Mouse (Mus musculus) kidney, embryonic 16.5 days (tissue): ENCODE measurements around the gene Apobr. TPM values are rescaled to one million over a fixed set of nuclear protein-coding genes. Genes with fewer than 3 reads are reported as not detected.

Experiments used
- ATAC-seq: fragments of 200-750 bp; cut with Nextera tagmentation; 2 replicates; pipeline ENCODE4 v1.8.0; 2017; ENCODE audit warnings: moderate TSS enrichment; ENCODE audit not compliant: low FRiP score, low TSS enrichment
- H3K27ac ChIP-seq: fragments of 300-500 bp; sonication (generic); 2 replicates; pipeline ENCODE4 v1.5.1; 2014; ENCODE audit warnings: low read length
- H3K27me3 ChIP-seq: fragments of 300-500 bp; sonication (generic); 2 replicates; pipeline ENCODE4 v1.6.1; 2014; ENCODE audit warnings: low read length, control low read depth, mixed read lengths; ENCODE audit not compliant: insufficient read depth
- H3K36me3 ChIP-seq: fragments of 300-500 bp; sonication (generic); 2 replicates; pipeline ENCODE4 v1.6.1; 2014; ENCODE audit warnings: low read length, control low read depth, mixed read lengths; ENCODE audit not compliant: insufficient read depth
- H3K4me1 ChIP-seq: fragments of 300-500 bp; sonication (generic); 2 replicates; pipeline ENCODE4 v1.6.1; 2014; ENCODE audit warnings: low read length, control low read depth, mixed read lengths; ENCODE audit not compliant: insufficient read depth
- H3K4me2 ChIP-seq: fragments of 300-500 bp; sonication (generic); replicated peaks from 2 replicates; pipeline ENCODE4 v1.6.1; 2014; ENCODE audit warnings: low read depth, low read length
- H3K4me3 ChIP-seq: fragments of 300-500 bp; sonication (generic); 2 replicates; pipeline ENCODE4 v1.5.1; 2014; ENCODE audit warnings: mild to moderate bottlenecking, low read length
- H3K9ac ChIP-seq: fragments of 300-500 bp; sonication (generic); replicated peaks from 2 replicates; pipeline ENCODE4 v1.6.1; 2014; ENCODE audit warnings: low read length
- H3K9me3 ChIP-seq: fragments of 300-500 bp; sonication (generic); 2 replicates; pipeline ENCODE4 v1.6.1; 2016; ENCODE audit warnings: low read length, control low read depth
- WGBS: fragments of 180-500 bp; shearing (Covaris S2); extraction: QIAGEN DNeasy Blood & Tissue Kit; methylation state at CpG from one replicate; pipeline ENCODE4 v1.1.7; 2014; 5-methylcytosine and 5-hydroxymethylcytosine counted together
- polyA plus RNA-seq: library from polyadenylated mRNA; unstranded; fragments of >200 nt; fragmentation: Nextera tagmentation; extraction: Ambion mirVana; gene quantifications from 2 replicates; pipeline ENCODE4 v1.2.1, GENCODE M21; 2015

Gene Apobr
- polyA plus RNA-seq = 0.96 and 1.1 TPM in 2 replicates

DNA sequence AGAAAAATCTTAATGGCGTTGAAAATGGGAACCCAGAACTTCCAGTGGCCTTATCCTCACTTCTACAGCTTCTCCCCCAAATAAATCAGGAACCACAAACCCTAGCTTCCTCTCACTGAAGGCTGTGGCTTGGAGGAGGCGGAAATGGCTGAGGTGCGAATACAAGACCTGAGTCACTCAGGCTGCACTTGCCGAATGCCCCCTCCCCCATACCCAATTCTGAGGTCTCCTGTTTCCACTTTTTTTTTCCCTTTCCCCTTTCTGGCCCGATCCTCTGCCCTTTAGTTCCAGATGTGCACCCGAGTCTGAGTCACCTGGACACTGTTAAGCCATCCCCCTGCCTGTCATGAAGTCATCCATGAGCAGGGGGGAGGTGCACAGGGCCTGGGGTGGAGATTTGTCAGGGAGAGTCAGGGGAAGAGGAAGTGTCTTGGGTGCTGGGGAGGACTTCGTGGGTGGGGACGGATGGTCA is at the start of gene Apobr:
Gene Apobr, plus strand, starts transcription at position 437 of the 472 bp plus-strand sequence.
- ATAC-seq = no peak
- no peaks in the 10 kb centered on the region for H3K9me3 ChIP-seq
- H3K4me2 ChIP-seq = peak within 1 kb of the TSS; percentile 69
- peaks cover 15% of the 10 kb centered on the region; the same call in 1 of the 2 replicates for H3K4me1 ChIP-seq
- no peaks in the 10 kb centered on the region for H3K27me3 ChIP-seq
- H3K4me3 ChIP-seq = peak within 1 kb of the TSS; percentile 52
- no peaks in the 10 kb centered on the region; the same call in 1 of the 2 replicates for H3K36me3 ChIP-seq
- peak within 1 kb of the TSS; percentile 62; the same call in 1 of the 2 replicates for H3K9ac ChIP-seq
- H3K27ac ChIP-seq = peak within 1 kb of the TSS; percentile 80; the same call in 1 of the 2 replicates
- 72% methylated on average over 8 of the region's 8 CpGs for WGBS

DNA sequence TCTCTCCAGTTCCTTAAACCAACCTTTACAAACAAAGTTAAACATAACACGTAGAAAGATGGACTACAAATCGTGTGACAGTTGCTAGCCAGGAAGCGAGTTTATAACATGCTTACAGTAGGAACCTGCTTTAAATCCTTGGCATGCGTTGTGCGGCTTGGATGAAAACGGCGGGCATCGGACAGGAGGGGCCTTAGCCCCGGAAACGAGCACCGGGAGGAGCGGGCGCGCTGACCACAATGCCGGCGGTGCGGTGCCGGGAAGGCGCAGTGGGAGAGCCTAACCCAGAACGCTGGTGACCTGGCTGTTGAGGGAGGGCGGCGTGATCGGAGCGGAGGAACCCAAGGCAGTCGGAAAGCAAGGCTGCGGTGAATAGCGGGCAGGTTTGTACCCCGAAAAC is 49.0 kb upstream of the Apobr start:
- H3K36me3 ChIP-seq = no peaks in the 10 kb centered on the region
- WGBS = under 1% methylated on average over 28 of the region's 28 CpGs

DNA sequence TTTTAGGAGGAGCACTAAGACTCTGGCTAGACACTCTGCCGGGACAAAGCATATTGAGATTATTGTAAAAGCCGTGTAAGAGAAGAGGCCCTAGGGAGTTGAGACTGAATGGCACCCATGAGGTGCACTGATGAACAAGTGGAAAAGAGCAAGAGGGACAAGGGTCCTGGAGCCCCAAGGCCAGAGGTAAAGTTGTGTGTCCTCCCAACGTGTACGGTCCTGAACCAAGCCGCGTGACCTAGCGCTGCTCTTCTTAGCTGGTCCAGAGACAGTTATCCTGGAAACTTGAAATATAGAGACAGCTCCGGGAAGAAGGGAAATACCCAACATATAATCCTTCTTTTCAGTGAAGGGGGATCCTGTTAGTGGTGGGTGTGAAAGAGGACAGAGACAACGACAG is 48.3 kb upstream of the Apobr start:
- no peaks in the 10 kb centered on the region for H3K9me3 ChIP-seq
- H3K27me3 ChIP-seq = peaks cover 11% of the 10 kb centered on the region
- no peaks in the 10 kb centered on the region for H3K36me3 ChIP-seq
- H3K27ac ChIP-seq = no peak overlapping the region
- H3K4me2 ChIP-seq = peak overlapping the region; percentile 86
- peak overlapping the region; percentile 66; the same call in 1 of the 2 replicates for H3K9ac ChIP-seq
- peak overlapping the region; percentile 55 for H3K4me3 ChIP-seq
- 55% methylated on average over 9 of the region's 9 CpGs for whole genome bisulfite sequencing
- 0 out of 2 replicates have a peak, but pooled peaks cover 4% of the 10 kb centered on the region for H3K4me1 ChIP-seq
- ATAC-seq = no peak

More for the DNA sequence above, 49.0 kb upstream of the Apobr start:
- H3K27ac ChIP-seq = no peak overlapping the region
- H3K9ac ChIP-seq = peak overlapping the region; percentile 66
- peaks cover 11% of the 10 kb centered on the region for H3K27me3 ChIP-seq
- 0 out of 2 replicates have a peak, but pooled peaks cover 4% of the 10 kb centered on the region for H3K4me1 ChIP-seq
- peak overlapping the region; percentile 86 for H3K4me2 ChIP-seq
- H3K9me3 ChIP-seq = no peaks in the 10 kb centered on the region
- ATAC-seq = no peak
- peak overlapping the region; percentile 55 for H3K4me3 ChIP-seq

DNA sequence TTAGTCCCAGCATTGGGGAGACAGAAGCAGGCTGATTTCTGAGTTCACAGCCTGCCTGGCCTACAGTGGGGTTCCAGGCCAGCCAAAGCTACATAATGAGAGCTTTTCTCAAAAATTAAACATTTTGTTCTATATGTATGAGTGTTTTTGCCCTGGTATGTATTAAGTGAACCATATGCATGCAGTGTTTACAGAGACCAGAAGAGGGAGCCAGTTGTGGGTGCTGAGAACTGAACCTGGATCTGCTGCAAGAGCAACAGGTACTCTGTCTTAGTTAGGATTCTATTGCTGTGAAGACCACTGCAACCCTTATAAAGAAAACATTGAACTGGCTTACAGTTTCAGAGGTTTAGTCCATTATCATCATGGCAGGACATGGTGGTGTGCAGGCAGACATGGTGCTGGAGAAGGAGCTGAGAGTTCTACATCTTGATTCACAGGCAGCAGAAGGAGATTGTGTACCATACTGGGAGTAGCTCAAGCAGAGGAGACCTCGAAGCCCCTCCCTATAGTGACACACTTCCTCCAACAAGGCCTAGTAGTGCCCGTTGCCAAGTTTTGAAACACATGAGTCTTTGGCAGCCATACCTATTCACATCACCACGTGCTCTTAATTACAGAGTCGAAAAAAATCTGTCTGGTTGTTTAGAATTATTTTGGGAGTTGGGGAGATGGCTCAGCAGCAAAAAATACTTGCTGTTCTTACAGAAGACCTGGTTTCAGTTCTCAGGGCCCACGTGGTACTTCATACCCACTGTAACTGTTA is 46.7 kb upstream of the Apobr start:
- WGBS = 75% methylated on average over 5 of the region's 5 CpGs
- Histone ChIP-seq H3K4me2 (no peak overlapping the region), H3K4me1 (0 out of 2 replicates have a peak, but pooled peaks cover 4% of the 10 kb centered on the region), H3K4me3 (no peak overlapping the region), H3K9me3 (no peaks in the 10 kb centered on the region), H3K36me3 (no peaks in the 10 kb centered on the region), H3K27me3 (peaks cover 11% of the 10 kb centered on the region), H3K9ac (no peak overlapping the region), H3K27ac (no peak overlapping the region)
- ATAC-seq = no peak

DNA sequence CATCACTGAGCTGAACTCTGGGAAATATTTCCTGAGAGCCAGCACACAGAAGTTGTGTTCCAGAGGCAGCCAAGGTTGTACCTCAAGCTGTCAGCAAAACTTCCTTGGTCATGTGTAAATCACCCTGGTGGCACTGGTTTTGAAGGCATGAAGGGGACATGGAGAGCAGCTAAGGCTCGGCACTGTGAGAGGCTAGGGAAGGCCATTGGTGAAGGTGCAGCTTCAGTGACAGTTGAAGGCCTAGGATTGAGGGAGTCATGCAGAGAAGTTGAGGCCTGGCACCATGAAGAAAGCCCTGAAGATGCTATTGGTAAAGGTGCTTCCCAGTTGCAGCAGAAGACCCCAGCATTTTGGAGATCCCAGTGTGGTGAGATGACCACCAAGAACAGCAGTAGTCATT is 43.1 kb upstream of the Apobr start:
- WGBS = 80% methylated on average over 1 of the region's 1 CpGs
- no peak overlapping the region for H3K4me3 ChIP-seq
- no peaks in the 10 kb centered on the region for H3K4me1 ChIP-seq
- ATAC-seq = no peak
- H3K4me2 ChIP-seq = no peak overlapping the region
- no peak overlapping the region for H3K9ac ChIP-seq
- H3K9me3 ChIP-seq = no peaks in the 10 kb centered on the region
- H3K27me3 ChIP-seq = peaks cover 5% of the 10 kb centered on the region
- H3K27ac ChIP-seq = no peak overlapping the region
- H3K36me3 ChIP-seq = peaks cover 16% of the 10 kb centered on the region

DNA sequence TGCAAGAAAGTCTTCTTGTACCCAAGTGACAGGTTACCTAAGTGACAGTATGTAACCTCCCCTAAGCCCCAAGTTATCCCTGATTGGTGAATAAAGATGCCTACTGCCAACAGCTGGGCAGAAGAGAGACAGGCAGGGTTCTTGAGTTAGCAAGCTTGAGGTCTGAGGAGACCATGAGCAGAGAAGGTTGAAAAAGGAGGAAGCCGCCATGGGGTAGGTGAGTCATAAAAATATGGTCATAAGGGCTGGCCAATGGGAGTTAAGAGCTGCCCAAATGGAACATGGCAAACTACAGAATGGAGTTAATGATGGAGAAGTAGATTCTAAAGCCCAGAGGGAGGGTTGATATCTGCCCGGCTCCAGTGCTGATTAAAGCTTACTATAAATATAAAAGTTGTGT is 39.1 kb upstream of the Apobr start:
- ATAC-seq = no peak
- Histone ChIP-seq H3K36me3 (peaks cover 40% of the 10 kb centered on the region), H3K4me2 (no peak overlapping the region), H3K4me1 (no peaks in the 10 kb centered on the region), H3K9me3 (no peaks in the 10 kb centered on the region), H3K4me3 (no peak overlapping the region), H3K27me3 (no peaks in the 10 kb centered on the region), H3K9ac (no peak overlapping the region), H3K27ac (no peak overlapping the region)
- 84% methylated on average over 2 of the region's 2 CpGs for WGBS

DNA sequence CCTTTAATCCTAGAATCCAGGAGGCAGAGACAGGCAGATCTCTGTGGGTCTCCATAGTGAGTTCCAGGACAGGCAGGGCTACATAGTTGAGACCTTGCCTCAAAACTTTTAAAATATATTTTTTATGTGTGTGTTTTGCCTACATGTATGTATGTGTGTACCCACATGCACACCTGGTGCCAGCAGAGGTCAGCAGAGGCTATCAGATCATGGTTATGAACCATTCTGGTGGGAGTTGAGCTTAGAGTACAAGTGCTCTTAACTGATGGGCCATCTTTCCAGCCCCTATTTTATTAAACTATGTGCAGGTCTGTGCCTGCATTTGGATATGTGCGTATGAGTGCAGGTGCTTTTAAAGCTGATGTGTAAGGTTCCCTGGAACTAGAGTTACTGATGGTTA is 29.9 kb upstream of the Apobr start:
- Histone ChIP-seq H3K27ac (no peak overlapping the region), H3K36me3 (peaks cover 90% of the 10 kb centered on the region), H3K27me3 (no peaks in the 10 kb centered on the region), H3K4me2 (no peak overlapping the region), H3K4me3 (no peak overlapping the region), H3K9me3 (no peaks in the 10 kb centered on the region), H3K9ac (no peak overlapping the region), H3K4me1 (no peaks in the 10 kb centered on the region)
- WGBS = 96% methylated on average over 1 of the region's 1 CpGs
- ATAC-seq = no peak

DNA sequence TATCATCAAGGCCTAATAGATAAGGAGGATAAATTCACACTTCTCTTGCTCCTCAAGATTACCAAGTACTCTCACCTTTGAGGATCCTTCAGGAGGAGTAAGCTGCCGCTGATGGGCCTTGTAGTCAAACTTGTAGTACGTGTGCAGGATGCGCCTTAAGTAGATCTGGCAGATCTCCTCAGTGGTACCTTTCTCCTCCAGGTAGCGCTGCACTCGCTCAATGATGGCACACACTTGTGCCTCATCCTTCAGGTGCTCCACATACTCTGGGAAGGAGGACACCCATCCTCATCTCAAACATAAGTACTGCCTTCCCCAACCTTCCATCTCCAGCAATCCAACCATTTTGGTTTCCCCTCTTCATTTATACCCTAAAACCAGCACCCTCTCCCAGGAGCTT is 28.1 kb upstream of the Apobr start:
- Histone ChIP-seq H3K9ac (no peak overlapping the region), H3K4me1 (no peaks in the 10 kb centered on the region), H3K36me3 (peaks cover 87% of the 10 kb centered on the region), H3K4me2 (no peak overlapping the region), H3K4me3 (no peak overlapping the region), H3K9me3 (no peaks in the 10 kb centered on the region), H3K27ac (no peak overlapping the region), H3K27me3 (no peaks in the 10 kb centered on the region)
- 90% methylated on average over 5 of the region's 5 CpGs for WGBS
- no peak for ATAC-seq

DNA sequence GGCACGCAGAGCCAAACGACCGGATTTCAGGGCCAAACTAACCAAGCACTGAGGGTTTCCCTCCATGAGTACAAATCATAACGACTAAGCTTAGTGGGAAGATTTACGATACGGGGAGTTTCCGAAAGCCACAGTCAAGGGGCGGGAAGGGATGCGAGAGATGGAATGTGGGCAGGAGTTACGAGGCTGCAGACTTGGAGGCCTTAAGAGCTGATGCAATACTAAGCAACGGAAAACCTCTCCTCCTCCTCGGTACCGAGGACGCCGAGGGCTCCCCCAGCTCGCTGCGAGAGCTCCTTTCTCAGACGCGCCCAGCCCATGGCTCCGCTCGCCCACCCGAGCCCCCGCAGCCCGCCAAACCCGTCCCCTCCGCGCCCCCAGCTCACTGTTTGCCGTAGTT is 19.0 kb upstream of the Apobr start:
- 1% methylated on average over 22 of the region's 28 CpGs for WGBS

More for the DNA sequence above, 19.0 kb upstream of the Apobr start:
- Histone ChIP-seq H3K9me3 (no peaks in the 10 kb centered on the region), H3K4me3 (peak overlapping the region; percentile 92), H3K27me3 (no peaks in the 10 kb centered on the region), H3K4me1 (peaks cover 8% of the 10 kb centered on the region), H3K27ac (peak overlapping the region; percentile 94), H3K4me2 (peak overlapping the region; percentile 69), H3K36me3 (peaks cover 39% of the 10 kb centered on the region), H3K9ac (peak overlapping the region; percentile 91)
- peak; percentile 62 for ATAC-seq
